Mouse (Mus musculus) spleen, embryonic (tissue): Measurements from ENCODE around the gene Chst8.

Experiments
- CTCF ChIA-PET: fragments of 350-600 bp; sonication (Branson Sonifier 250); formaldehyde crosslinking; loops from one replicate; lab custom pipeline; 2022; lab: Charles Lee

The Chst8 gene

DNA sequence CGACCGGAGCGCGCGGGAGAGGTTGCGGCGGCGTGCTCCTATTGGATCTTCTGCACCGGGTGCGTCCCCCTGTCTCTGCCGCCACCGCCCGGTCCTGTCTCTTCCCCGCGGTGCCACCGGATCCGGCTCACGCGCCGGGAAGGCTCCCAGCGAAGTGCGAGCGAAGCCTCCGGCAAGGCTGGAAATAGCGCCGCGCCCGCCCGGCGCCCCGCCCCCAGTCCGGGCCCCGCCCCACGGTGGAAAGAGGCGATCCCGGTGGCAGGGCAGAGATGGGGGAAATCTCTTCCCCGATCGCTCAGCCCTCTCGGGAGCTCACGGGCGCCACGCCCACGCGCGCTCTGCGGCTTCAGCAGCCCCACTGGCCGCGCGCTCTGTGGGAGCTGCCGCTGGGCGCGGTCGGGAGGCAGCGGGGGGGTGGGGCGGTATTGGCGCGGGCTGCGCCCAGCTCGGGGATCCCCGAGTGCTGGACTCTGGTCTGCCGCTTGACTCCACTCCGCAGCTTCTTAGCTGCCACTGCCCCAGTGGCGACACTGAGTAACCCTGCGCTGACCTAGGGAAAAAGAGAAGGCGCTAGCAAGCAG, at the start of gene Chst8:
Gene Chst8, minus strand, starts transcription at position 181 of the 581 bp plus-strand sequence.
- CTCF ChIA-PET: interaction anchor here (0.6 kb wide), 1 partner anchor 731 kb away, joined by 3 read pairs; no protein-coding TSS in a partner anchor

DNA sequence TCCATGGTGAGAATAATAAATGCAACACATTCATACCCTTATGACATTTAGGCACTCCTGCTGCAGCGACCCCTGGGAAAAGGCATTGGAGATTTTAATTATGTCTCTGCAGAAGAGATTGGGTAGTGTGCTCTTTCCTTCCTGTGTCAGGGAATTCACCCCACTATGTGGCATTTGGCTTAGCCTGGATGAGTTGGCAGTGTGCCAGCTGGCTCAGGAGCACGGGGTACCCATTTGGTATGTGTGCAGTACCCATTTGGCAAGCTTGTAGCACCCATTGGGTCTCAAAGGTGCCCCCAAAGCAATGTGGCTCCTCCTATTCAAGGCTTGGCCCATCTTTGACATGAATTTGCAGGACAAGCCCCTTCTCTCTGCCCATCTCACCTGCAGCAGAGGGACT, 45.8 kb upstream of the Chst8 start:
- CTCF ChIA-PET: no interaction called here

DNA sequence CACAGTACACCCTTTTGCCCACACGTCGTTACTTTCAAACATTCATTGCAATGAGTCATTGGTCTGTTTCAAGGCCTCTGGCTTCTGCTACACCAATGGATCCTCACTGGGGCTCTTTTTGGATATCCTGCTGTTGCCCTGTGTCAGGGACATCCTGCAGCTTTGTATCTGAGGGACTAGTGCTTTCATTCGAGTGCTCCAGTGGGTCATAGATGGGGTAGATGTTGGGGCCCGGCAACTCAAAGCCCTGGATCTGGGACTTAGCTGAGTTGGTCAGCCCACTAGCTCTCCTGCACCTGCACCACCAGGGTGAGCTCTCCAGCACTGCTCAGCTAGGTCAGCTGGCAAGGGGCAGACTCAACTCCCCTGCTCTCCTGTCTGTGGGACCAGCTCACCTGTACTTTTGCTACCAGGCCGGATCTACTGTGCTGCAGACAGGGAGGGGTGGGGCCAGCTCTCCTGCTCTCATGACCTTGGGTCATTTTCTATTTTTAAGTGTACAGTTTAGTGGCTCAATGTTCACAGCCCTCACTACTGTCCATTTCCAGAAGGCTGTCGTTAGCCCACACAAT, 42.4 kb upstream of the Chst8 start:
- CTCF ChIA-PET: no interaction called here

DNA sequence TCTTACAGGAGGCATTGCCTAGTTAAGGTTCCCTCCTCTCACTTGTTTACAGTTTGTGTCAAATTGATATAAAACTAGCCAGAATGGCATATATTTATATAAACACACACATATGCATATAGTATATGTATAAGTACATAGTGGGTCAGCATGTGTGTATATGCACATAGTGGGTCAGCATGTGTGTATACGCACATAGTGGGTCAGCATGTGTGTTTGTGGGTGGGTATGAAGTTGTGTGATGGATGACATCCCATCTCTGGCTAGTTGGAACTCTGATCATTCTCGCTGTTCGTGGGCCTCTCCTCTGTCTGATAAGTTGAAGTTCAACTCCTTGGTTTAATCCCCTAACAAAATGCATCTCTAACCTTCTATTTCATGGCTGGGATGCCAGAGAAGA, 40.9 kb upstream of the Chst8 start:
- CTCF ChIA-PET: no interaction called here

DNA sequence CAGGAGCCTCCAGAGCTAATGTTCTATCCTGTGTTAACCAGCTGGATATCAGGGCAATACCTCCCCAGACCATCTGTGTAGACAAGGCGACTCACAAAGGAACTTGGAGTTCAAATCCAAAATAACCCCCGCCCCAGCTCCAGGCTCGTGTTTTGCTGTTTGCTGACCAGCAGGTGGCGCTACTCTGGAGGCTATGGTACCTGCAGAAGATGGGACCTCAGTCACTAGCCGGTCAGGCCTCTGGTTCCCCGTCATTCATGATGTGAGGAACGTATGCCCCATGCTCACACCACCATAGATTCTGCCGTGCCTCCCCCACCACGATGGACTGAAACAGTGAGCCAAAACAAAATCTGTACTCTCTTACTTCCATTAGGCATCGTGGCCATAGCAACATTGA, 37.1 kb upstream of the Chst8 start:
- CTCF ChIA-PET: no interaction called here

DNA sequence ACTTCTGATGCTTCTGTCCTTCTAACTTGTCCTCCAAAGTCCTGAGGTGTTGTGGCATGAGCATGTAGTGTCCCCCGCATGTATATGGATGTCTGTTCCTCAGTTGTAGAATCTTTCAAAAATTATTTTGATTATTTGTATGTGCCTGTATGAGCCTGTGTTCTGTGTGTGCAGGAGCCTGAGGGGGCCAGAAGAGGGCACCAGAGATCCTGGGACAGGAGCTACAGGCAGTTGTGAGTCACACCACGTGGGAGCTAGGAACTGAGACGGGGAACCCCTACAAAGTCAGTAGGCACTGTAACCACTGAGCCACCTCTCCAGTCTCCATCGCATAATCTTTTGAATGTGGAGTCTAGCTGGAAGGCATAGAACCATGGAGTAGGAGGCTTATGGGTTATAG, 36.3 kb upstream of the Chst8 start:
- CTCF ChIA-PET: no interaction called here

DNA sequence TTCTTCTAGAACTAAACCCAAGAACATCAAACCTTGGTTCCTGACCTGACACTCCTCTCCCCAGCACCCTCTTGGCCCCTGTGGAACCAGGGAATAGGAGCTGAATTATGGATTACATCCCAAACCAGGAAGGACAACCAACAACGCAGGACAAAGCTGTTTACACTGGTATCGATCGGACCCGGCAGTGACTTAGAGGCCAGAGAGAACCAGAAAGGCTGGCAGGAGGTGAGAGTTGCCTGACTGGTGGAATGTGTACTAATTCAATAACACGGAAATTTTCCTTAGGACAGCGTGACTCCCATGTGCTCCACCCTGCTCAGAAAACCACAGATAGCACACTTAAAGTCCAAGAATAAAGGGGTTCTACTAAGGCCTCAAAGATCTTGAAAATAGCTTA, 35.4 kb upstream of the Chst8 start:
- CTCF ChIA-PET: no interaction called here

DNA sequence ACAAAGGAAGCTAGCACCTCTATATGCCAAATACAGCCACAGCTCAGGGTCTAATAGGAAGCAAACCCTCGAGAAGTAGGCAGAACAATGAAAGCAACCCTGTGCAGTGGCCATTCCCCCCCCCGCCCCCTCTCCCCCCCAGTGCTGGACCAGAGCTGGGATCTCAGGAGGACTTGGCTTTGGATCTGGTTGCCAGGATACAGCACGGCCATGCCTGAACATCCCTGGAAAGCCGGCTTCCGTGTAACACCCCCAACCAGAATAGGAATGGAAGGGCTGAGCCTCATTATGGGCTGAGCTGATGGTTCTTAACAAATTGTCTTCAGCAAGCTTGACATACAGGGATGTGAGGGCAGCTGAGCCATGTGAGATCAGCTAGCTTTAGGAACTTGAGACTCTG, 34.9 kb upstream of the Chst8 start:
- CTCF ChIA-PET: interaction anchor here (0.5 kb wide), 1 partner anchor 366 kb away, joined by 6 read pairs; no protein-coding TSS in a partner anchor

DNA sequence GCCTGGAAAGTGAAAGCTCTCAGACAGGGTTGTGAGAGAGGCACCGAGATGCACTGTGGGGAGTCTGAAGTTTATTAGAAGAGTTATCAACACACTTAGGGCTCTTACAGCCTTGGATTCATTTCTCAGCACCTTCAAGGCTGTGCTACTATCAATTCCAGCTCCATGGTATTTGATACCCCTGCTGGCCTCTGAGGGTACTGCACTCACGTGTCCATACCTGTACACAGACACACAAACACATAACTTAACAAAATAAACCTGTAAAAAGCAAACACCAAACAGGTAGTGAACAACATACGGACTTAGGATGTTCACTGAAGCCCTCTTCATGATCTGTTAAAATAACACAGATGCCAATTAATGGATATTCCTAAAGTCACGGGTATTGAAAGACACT, 26.2 kb upstream of the Chst8 start:
- CTCF ChIA-PET: interaction anchor here (0.6 kb wide), 1 partner anchor 65 kb away, joined by 3 read pairs; no protein-coding TSS in a partner anchor

DNA sequence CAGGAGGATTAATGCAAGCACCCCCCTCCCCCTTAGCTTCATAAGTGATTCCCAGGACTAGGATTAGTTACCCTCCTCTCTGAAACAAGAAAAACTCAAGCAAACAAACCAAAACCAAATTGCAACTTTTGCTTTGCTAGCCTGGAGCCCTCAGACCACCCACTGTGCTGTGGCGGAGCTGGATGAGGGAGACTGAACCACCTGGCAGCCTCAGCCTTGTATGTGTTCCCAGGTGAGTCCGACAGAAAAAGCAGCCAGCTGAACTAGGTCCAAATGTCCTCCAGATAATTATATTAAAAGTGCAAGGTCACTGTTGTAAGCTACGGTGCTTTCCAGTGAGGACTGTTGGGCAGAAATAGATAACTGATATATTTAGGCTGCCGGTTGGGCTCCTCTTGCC, 25.7 kb upstream of the Chst8 start:
- CTCF ChIA-PET: no interaction called here

DNA sequence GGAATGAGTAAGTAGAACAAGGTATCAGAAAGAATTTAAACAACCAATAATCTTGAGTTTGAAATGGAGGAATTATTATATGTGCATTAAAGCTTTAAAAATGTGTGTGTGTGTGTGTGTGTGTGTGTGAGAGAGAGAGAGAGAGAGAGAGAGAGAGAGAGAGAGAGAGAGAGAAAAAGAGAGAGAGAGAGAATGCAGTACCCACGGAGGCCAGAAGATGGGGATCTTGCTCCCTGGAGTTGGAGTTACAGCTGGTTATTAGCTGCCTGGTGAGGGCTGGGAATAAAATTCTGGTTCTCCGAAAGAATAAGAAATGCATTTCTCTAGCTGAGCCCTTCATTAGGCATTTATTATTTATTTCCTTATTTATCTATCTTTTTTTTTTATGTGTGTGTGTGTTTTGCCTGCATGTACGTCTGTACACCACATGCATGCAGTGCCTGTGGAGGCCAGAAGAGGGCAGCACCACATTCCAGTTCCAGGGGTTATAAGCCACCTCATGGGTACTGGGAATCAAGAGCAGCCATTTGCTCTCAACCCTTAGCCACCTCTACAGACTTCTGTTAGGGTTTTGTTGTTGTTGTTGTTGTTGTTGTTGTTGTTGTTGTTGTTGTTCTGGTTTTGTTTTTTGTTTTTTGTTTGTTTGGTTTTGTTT, 13.9 kb upstream of the Chst8 start:
- CTCF ChIA-PET: interaction anchor here (0.6 kb wide), 2 partner anchors 31 to 814 kb away, joined by 3 to 4 read pairs; no protein-coding TSS in a partner anchor

DNA sequence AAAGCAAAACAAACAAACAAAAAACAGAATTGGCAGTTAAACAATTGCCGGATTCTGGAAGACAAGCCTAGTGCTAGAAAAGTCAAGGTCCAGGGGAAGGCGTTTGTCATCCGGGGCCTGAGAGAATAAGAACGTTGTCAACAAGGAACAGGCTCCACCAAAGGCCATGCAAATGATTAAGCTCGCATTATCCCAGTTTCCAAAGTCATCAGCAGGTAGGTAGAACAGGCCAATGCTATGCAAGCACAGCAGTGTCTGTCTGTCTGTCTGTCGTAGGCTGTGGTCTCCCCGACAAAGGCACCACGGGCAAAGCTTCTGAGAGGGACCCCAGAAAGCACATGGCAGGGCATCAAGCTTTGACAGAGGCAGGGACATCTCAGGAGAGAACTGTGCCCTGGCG, 9.1 kb upstream of the Chst8 start:
- CTCF ChIA-PET: no interaction called here

DNA sequence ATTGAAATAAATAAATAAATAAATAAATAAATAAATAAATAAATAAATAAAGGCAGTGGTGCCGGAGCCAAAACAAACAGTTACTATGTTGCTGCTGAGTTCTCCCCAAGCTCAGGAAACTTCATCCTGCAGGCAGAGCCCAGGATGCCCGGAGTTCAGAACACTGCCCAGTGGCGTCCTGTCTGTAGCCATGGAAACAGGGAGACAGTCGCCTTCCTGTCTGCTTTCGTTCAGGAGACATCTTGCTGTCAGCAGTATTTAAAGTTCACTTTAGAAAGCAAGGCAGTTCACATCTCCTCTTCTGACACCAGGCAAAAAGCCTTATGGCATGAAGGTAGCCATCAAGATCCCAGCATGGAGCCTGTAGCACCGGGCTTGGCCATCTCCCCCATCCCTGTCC, 8.0 kb upstream of the Chst8 start:
- CTCF ChIA-PET: no interaction called here

DNA sequence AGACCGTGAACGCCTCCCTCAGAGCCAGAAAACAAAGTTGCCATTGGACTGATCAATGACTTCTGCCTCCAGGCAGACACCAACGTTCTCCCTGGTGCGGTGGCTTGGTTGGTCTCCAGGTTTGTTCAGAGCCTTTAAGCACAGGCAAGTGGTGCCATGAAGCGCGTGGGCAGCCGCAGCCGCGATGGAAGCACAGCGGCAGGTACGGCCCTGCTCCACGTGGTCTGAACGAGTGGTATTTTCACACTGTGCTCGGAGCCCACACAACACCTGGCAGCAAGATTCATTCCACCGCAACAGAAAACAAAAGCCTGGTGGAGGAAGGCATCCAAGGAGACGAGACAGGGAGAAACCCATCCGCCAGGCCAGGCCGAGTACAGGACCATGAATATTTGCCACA, 7.3 kb upstream of the Chst8 start:
- CTCF ChIA-PET: no interaction called here

DNA sequence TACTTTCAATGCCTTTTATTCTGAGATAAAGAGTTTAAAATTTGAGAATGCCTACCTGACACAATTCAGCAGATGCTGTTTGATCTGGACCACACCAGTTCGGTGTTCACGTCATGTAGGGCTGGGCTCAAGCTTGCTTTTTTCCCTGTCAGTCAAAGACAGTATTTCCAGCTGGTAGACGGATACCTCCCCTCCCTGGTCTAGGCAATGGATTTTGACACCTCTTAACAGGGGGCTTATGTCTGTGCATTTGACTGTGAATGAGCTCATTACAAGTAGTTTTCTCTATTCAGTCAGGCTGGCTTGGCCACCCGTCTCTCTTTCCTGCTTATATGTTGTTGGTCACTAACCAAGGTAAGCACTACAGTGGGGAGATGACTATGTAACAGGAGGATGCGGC, 6.1 kb upstream of the Chst8 start:
- CTCF ChIA-PET: no interaction called here

DNA sequence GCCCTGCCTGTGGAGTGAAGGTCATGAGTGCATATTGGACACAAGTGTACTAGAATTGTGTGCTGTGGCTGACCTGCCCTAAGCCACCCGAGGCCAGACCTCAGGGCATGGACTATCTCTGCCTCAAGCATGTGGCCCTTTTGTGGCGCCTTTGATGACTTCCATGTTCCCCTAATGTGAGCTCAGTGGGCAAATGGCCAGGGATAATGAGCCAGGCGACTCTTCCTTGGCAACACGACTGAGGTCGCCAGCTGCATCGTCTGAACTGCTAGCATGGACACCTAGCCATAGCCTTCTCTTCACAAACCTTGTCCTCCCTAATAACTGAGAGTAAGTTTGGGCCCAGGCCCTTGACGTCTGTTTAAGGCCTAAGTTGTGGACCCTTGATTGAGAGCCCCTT, 4.5 kb upstream of the Chst8 start:
- CTCF ChIA-PET: no interaction called here

DNA sequence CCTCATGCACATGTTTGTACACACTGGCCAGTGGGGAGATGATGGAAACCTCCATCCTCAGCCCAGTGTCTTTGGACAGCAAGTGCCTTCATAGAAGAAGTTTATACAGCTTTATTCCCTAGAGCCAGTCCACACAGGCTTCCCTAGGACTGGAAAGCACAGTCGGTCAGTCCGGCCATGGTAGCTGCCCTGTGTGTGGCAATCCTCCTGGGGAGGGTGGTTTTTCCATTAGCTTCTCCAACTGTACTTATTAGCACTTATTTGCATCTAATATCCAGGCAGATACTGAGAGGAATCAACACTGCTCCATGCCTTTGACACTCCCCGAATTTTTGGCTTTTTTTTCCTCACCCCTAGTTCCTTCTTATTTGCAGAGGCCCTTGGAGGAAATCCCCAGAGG, 2.3 kb upstream of the Chst8 start:
- CTCF ChIA-PET: no interaction called here

DNA sequence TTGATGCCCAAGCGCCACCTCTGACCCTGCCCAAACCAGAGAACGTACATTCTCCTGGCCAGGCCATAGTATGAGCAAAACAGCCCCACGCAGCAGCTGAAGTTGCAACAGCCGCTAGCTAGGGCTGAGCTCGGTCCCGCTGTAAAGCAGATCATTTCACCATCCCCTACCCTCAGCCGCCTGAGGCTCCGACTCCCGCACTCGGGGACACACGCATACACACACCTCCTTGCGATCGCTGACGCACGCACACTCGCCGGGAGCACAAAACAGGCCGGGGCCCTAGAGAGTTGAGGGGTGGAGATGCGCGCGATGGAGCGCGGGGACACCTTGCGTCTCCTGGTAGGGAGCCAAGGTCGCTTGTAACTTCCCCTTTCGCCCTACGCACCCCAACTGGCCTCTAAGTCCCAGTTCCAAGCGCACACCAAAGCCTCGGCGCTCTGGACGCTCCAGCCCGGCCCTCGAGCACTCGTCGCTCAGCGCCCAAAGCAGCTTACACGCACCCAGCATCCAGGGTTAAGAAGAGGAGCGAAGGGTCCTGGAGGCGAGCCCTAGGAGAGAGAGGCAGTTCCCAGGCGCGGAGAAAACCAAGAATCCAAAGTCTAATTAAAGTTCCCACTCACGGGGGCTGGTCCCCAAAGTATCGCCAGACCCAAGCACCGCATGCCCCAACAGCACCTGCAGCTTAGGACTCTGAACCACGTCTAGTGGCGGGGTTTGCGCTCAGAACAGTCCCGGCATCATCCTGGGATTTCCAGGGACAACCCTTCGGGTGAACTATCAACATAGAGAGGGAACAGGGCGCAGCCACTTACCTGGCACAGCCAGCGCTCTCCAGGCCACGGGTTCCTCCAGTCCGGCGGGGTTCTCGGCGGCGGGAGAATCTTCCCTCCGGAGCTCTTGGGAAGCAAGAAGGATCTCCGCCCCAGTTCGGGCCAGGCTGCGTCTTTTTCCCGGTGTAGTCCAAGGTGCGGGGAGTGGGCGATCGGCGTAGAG, 682 bp downstream of the Chst8 start:
- CTCF ChIA-PET: interaction anchor here (0.6 kb wide), 1 partner anchor 731 kb away, joined by 3 read pairs; no protein-coding TSS in a partner anchor

DNA sequence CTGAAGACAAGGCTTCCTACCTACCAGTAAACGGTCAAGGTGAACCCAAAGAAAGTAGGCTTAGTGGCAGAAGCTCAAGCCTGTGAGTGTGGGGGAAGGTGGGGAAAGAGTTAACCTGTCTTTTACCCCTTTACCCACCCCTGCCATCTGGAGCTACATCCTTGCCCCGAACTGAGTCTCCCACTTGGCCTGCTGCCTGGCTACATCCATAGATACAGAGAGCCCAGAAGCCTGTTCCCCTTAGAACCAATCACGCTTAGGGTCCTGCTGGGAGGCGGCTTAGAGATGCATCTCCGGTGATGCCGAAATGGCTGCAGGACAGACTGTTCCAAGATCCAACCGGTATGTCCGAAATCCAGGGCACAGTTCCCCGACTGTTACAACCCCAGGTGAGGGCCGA, 1.5 kb downstream of the Chst8 start:
- CTCF ChIA-PET: no interaction called here

DNA sequence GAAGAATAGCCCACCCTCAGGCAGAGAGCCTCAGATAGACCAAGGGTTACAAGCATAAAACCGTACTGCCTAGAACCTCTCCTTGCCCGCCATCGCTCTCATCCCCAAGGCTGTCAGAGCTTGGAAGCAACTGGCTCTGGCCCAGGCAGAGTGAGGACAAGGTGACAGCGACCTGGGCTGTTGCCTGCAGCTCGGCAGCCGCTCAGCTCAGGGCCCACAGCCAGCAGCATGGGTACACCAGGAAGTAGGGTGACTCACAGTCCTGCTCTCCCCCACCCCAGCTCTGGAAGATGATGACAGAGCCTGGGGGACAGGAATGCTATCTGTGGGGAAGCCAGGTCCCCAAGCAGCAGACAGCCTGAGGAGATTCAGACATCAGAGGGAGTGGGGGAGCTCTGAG, 6.2 kb downstream of the Chst8 start:
- CTCF ChIA-PET: interaction anchor here (0.6 kb wide), 1 partner anchor 136 kb away, joined by 6 read pairs; no protein-coding TSS in a partner anchor

DNA sequence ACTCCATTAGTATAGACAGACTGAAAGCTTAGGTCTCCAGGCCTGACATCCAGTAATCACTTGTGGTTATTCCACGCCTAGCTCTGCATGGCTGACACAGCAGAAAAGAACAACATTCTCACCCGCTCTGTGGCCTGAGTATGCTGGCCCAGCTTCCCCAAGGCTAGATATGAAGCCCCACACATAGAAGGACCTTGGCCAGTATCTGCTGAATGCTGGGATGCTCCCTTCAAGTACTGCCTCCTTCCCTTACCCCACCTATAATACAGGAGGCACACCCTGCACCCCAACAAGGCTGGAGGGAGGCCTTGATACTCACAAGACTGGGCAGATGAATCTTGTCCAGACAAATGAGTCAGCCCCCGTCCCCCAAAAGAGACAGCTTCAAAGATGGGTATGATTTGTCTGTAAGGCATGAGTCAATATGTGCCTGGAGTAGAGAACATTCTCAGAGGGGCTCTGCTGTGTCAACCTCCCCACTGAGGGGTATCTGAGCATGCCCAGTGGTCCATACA, 6.8 kb downstream of the Chst8 start:
- CTCF ChIA-PET: no interaction called here

DNA sequence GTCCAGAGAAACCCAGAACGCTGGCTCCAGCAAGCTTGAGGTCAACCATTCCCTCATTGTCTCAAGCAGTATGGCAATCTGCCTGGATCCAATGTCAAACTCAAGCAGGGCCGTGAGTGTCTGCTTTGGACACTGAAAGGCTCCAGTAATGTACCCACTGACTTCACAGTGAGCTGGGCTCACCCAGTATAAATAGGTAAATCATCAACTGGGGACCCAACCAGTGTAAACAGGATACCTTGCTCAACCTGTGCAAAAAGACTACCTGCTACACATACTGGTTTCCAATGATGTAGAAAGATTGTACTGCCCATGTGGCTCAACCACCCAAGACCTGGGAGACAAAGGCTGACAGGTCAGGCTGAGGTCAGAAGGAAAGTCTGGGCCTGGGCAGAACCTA, 7.5 kb downstream of the Chst8 start:
- CTCF ChIA-PET: no interaction called here
